Mouse (Mus musculus) yolk sac, embryonic 10.5 days (tissue): ENCODE results near the gene Jmjd7.
A peak's percentile ranks its signal among the peaks of the same experiment; 100 is the strongest.

Experiments used
- DNase-seq: peaks from one replicate; pipeline ENCODE4 v3.0.0-alpha.2; 2017; ENCODE audit warnings: low spot score

Jmjd7 gene

GRCm38 (mm10) chr2:120026984-120027949 is at the start of gene Jmjd7, which contains the start of gene Gm28042:
Gene Jmjd7 (plus strand): TSS chr2:120027483.
Gene Gm28042 (plus strand): TSS chr2:120027493.
- peak; percentile 91 for DNase-seq

GRCm38 (mm10) chr2:119980343-119980986 is 46.8 kb upstream of the Jmjd7 start:
- no peak for DNase-seq

GRCm38 (mm10) chr2:119981631-119982030 is 45.7 kb upstream of the Jmjd7 start:
- no peak for DNase-seq

GRCm38 (mm10) chr2:119985871-119986270 is 41.4 kb upstream of the Jmjd7 start:
- peak; percentile 45 for DNase-seq

GRCm38 (mm10) chr2:119986369-119986768 is 40.9 kb upstream of the Jmjd7 start:
- peak; percentile 35 for DNase-seq

- DNase-seq: no peak
Observed at GRCm38 (mm10) chr2:119987441-119987840, 39.8 kb upstream of the Jmjd7 start.

- peak; percentile 19 for DNase-seq
Observed at GRCm38 (mm10) chr2:119988952-119989351, 38.3 kb upstream of the Jmjd7 start.

GRCm38 (mm10) chr2:119990881-119991280 is 36.4 kb upstream of the Jmjd7 start:
- DNase-seq: peak; percentile 74

GRCm38 (mm10) chr2:119992349-119992748 is 34.9 kb upstream of the Jmjd7 start:
- no peak for DNase-seq

- DNase-seq: no peak
Observed at GRCm38 (mm10) chr2:119993515-119993914, 33.8 kb upstream of the Jmjd7 start.

- DNase-seq: peak; percentile 53
Observed at GRCm38 (mm10) chr2:119994839-119995238, 32.4 kb upstream of the Jmjd7 start.

- DNase-seq: no peak
Observed at GRCm38 (mm10) chr2:119995391-119996281, 31.6 kb upstream of the Jmjd7 start.

GRCm38 (mm10) chr2:119997354-119997753 is 29.9 kb upstream of the Jmjd7 start:
- DNase-seq: no peak

- no peak for DNase-seq
Observed at GRCm38 (mm10) chr2:119999731-120000130, 27.6 kb upstream of the Jmjd7 start.

- no peak for DNase-seq
Observed at GRCm38 (mm10) chr2:120000882-120001584, 26.2 kb upstream of the Jmjd7 start.

GRCm38 (mm10) chr2:120001956-120002355 is 25.3 kb upstream of the Jmjd7 start:
- no peak for DNase-seq

- no peak for DNase-seq
Observed at GRCm38 (mm10) chr2:120003970-120004369, 23.3 kb upstream of the Jmjd7 start.

GRCm38 (mm10) chr2:120006696-120007095 is 20.6 kb upstream of the Jmjd7 start:
- DNase-seq: no peak

- DNase-seq: no peak
Observed at GRCm38 (mm10) chr2:120007680-120008210, 19.5 kb upstream of the Jmjd7 start.

- peak; percentile 19 for DNase-seq
Observed at GRCm38 (mm10) chr2:120008672-120009071, 18.6 kb upstream of the Jmjd7 start.
